Mouse (Mus musculus): Measurements from ENCODE around the gene Kmt5a. TPM values are rescaled to one million over a fixed set of nuclear protein-coding genes. Genes with fewer than 3 reads are reported as not detected.

The Kmt5a gene
- polyA plus RNA-seq, 1 experiment from 2014 or later: 102 TPM

DNA sequence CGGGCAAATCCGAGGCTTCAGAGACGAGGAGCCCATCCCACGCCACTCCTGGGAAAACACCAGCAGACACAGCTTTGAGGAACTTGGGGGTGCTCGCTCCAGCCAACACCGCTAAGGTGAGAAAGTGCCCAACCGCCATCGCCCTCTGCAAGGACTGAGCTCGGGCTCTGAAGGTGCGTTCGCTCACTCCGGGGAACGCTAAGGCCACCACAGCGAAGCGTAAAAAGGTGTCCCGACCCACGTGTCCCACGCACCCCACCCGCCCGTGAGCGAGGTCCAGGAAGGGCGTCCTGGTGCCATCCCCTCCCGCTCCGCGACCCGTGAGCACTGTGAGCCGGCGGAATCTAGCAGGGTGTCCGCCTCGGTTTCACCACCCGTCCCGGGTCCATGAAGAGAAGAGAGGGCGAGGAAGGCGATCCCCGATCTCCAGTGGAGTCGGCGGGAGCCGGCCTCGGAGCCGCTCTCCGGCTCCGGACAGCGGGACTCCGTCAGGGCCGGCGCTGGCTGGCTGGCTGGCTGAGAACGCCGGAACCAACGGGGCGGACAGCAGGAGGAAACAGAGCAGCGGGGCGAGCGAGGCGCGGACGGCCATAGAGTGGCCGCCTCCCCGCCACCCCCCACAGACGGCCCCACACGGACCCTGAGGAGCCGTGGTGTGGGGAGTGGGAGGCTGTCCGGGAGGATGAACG lies 14.9 kb upstream of the Kmt5a start:
- Histone ChIP-seq H3K4me2 (ENCODE audit: low read depth, low read length) (peak overlapping the region; percentile 86), H3K36me3 (replicated peaks; ENCODE audit: control insufficient read depth, insufficient read depth, low read depth, low read length) (no peaks in the 10 kb centered on the region), H3K27me3 (ENCODE audit: control insufficient read depth, insufficient read depth, low read length) (no peaks in the 10 kb centered on the region), H3K27ac (replicated peaks; ENCODE audit: low read depth, low read length) (peak overlapping the region; percentile 54; the same call in 1 of the 2 replicates), H3K9me3 (replicated peaks; ENCODE audit: control insufficient read depth, low read length) (no peaks in the 10 kb centered on the region), H3K4me3 (ENCODE audit: low read depth, low read length) (peak overlapping the region; percentile 98), H3K4me1 (ENCODE audit: control insufficient read depth, insufficient read depth, low read length) (no peaks in the 10 kb centered on the region), H3K9ac (replicated peaks; ENCODE audit: low read length) (peak overlapping the region; percentile 91)
- DNase-seq (ENCODE audit: low spot score) (no peak), ATAC-seq (replicated peaks; ENCODE audit: insufficient number of reproducible peaks, low FRiP score, low TSS enrichment, low read depth) (peak; percentile 70)
- WGBS: under 1% methylated on average over 63 of the region's 63 CpGs

DNA sequence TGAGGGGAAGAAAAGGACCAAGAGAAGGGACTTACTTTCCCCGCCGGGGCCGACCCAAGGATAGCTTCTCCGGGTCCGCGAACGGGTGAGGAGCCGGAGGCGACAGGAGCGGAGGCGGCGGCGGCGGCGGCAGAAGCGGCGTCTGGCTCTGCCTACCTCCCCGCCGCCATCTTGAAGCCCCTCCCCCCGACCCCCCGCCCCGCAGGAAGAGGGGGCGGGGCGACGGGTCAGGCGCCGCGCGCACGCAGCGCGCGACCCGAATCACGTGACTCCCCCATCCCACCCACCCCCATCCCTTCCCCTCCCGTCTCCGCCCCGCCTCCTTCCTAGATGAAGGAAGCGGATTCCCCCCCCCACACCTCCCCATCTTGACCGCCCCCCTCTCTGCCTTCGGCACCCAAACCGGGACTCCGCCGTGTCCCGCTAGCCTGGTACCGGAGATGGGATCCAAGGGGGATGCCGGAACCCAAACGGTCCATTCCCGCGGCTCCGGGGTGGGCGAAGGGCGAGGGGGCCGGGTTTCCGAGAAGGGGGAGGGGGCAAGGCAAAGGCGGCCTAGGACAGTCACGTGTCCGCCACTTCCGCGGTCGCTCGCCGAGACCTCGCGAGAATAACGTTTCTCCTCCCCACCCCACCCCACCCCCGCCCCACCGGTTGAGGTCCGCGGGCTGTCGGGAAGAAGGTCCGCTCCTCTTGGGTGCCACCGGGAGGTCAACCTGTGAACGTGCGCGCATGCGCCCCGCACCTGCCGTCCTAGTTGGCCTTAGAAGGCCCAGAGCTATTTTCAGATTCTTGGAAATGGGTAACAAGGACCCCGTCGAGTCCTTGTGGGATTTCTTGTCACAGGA lies 14.1 kb upstream of the Kmt5a start, which contains the start of gene Sbno1:
Gene Sbno1, minus strand, starts transcription at position 590 of the 848 bp plus-strand sequence.
- Histone ChIP-seq H3K9ac (replicated peaks; ENCODE audit: low read length) (peak within 1 kb of the TSS; percentile 91), H3K27ac (replicated peaks; ENCODE audit: low read depth, low read length) (peak within 1 kb of the TSS; percentile 54; the same call in 1 of the 2 replicates), H3K9me3 (replicated peaks; ENCODE audit: control insufficient read depth, low read length) (no peaks in the 10 kb centered on the region), H3K4me1 (ENCODE audit: control insufficient read depth, insufficient read depth, low read length) (no peaks in the 10 kb centered on the region), H3K27me3 (ENCODE audit: control insufficient read depth, insufficient read depth, low read length) (no peaks in the 10 kb centered on the region), H3K4me2 (ENCODE audit: low read depth, low read length) (peak within 1 kb of the TSS; percentile 86), H3K36me3 (replicated peaks; ENCODE audit: control insufficient read depth, insufficient read depth, low read depth, low read length) (no peaks in the 10 kb centered on the region), H3K4me3 (ENCODE audit: low read depth, low read length) (peak within 1 kb of the TSS; percentile 98)
- peak; percentile 95 for DNase-seq (ENCODE audit: low spot score)
- ATAC-seq (replicated peaks; ENCODE audit: insufficient number of reproducible peaks, low FRiP score, low TSS enrichment, low read depth): peak; percentile 72
- under 1% methylated on average over 53 of the region's 81 CpGs for WGBS

- Histone ChIP-seq H3K27ac (replicated peaks; ENCODE audit: low read depth, low read length) (no peak overlapping the region; the same call in 1 of the 2 replicates), H3K4me2 (ENCODE audit: low read depth, low read length) (no peak overlapping the region; the same call in 1 of the 2 replicates), H3K9me3 (replicated peaks; ENCODE audit: control insufficient read depth, low read length) (no peaks in the 10 kb centered on the region), H3K27me3 (ENCODE audit: control insufficient read depth, insufficient read depth, low read length) (no peaks in the 10 kb centered on the region), H3K36me3 (replicated peaks; ENCODE audit: control insufficient read depth, insufficient read depth, low read depth, low read length) (no peaks in the 10 kb centered on the region), H3K4me1 (ENCODE audit: control insufficient read depth, insufficient read depth, low read length) (no peaks in the 10 kb centered on the region), H3K4me3 (ENCODE audit: low read depth, low read length) (peak overlapping the region; percentile 98), H3K9ac (replicated peaks; ENCODE audit: low read length) (no peak overlapping the region)
- DNase-seq (ENCODE audit: low spot score) (no peak), ATAC-seq (replicated peaks; ENCODE audit: insufficient number of reproducible peaks, low FRiP score, low TSS enrichment, low read depth) (0 out of 2 replicates have a peak, but pooled peaks have one; percentile 15)
- WGBS: 93% methylated on average over 10 of the region's 10 CpGs
Observed at GRCm38 (mm10) chr5:124426475-124427071, 13.2 kb upstream of the Kmt5a start.

GRCm38 (mm10) chr5:124432398-124433012 lies 7.2 kb upstream of the Kmt5a start:
- peak; percentile 73 for DNase-seq (ENCODE audit: low spot score)
- H3K4me1 ChIP-seq (ENCODE audit: control insufficient read depth, insufficient read depth, low read length): no peaks in the 10 kb centered on the region
- no peak for ATAC-seq (replicated peaks; ENCODE audit: insufficient number of reproducible peaks, low FRiP score, low TSS enrichment, low read depth)
- H3K9me3 ChIP-seq (replicated peaks; ENCODE audit: control insufficient read depth, low read length): no peaks in the 10 kb centered on the region
- H3K27me3 ChIP-seq (ENCODE audit: control insufficient read depth, insufficient read depth, low read length): no peaks in the 10 kb centered on the region
- H3K4me2 ChIP-seq (ENCODE audit: low read depth, low read length): no peak overlapping the region
- no peak overlapping the region for H3K9ac ChIP-seq (replicated peaks; ENCODE audit: low read length)
- H3K36me3 ChIP-seq (replicated peaks; ENCODE audit: control insufficient read depth, insufficient read depth, low read depth, low read length): no peaks in the 10 kb centered on the region
- H3K27ac ChIP-seq (replicated peaks; ENCODE audit: low read depth, low read length): no peak overlapping the region
- no peak overlapping the region for H3K4me3 ChIP-seq (ENCODE audit: low read depth, low read length)

- Histone ChIP-seq H3K27ac (replicated peaks; ENCODE audit: low read depth, low read length) (no peak overlapping the region), H3K9me3 (replicated peaks; ENCODE audit: control insufficient read depth, low read length) (no peaks in the 10 kb centered on the region), H3K4me2 (ENCODE audit: low read depth, low read length) (no peak overlapping the region), H3K36me3 (replicated peaks; ENCODE audit: control insufficient read depth, insufficient read depth, low read depth, low read length) (no peaks in the 10 kb centered on the region), H3K4me1 (ENCODE audit: control insufficient read depth, insufficient read depth, low read length) (no peaks in the 10 kb centered on the region), H3K27me3 (ENCODE audit: control insufficient read depth, insufficient read depth, low read length) (no peaks in the 10 kb centered on the region), H3K4me3 (ENCODE audit: low read depth, low read length) (no peak overlapping the region), H3K9ac (replicated peaks; ENCODE audit: low read length) (0 out of 2 replicates have a peak overlapping the region, but pooled peaks have one; percentile 9)
- WGBS: 57% methylated on average over 2 of the region's 2 CpGs
- DNase-seq (ENCODE audit: low spot score): no peak
- ATAC-seq (replicated peaks; ENCODE audit: insufficient number of reproducible peaks, low FRiP score, low TSS enrichment, low read depth): no peak
Observed at GRCm38 (mm10) chr5:124433048-124433447, 6.7 kb upstream of the Kmt5a start.

DNA sequence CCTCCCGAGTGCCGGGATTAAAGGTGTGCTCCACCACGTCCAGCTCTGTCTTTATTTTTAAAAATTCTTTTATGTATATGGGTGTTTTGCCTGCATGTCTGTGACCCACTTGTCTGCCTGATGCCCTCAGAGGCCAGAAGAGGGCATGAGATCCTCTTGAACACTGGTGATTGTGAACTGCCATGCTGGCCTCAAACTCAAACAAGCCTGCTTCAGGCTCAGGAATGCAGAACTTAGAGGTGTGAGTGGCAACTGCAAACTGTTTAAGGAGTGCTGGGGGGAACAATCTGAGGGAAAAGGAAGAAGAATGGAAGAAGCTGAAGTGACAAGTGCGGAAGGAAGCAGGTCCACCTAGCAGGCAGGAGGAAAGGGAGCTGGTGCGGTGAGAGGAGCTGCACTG lies 1.5 kb upstream of the Kmt5a start:
- 93% methylated on average over 5 of the region's 5 CpGs for WGBS
- no peak overlapping the region for H3K27ac ChIP-seq (replicated peaks; ENCODE audit: low read depth, low read length)

DNA sequence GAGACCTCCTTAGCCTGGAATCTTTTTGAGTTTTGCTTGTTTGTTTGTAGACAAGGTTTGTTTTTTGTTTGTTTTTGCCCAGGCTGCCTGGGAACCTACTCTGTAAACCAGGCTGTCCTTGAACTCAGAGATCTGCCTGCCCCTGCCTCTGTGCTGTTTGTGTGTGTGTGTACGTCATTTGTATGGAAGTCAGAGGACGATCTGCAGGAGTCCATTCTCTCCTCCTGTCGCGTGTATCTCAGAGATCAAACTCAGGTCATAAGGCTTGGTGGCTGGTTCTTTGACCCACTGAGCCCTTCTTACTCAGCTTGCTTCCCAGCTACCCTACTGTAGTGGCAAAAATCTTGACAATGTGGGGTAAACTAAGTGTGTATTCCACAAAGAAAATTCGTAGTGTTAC lies 984 bp upstream of the Kmt5a start:
- no peaks in the 10 kb centered on the region for H3K36me3 ChIP-seq (replicated peaks; ENCODE audit: control insufficient read depth, insufficient read depth, low read depth, low read length)
- no peak overlapping the region for H3K27ac ChIP-seq (replicated peaks; ENCODE audit: low read depth, low read length)
- WGBS: 70% methylated on average over 5 of the region's 5 CpGs
- H3K27me3 ChIP-seq (ENCODE audit: control insufficient read depth, insufficient read depth, low read length): no peaks in the 10 kb centered on the region
- no peaks in the 10 kb centered on the region for H3K4me1 ChIP-seq (ENCODE audit: control insufficient read depth, insufficient read depth, low read length)
- H3K4me3 ChIP-seq (ENCODE audit: low read depth, low read length): no peak overlapping the region
- ATAC-seq (replicated peaks; ENCODE audit: insufficient number of reproducible peaks, low FRiP score, low TSS enrichment, low read depth): no peak
- peak overlapping the region; percentile 33 for H3K4me2 ChIP-seq (ENCODE audit: low read depth, low read length)
- H3K9me3 ChIP-seq (replicated peaks; ENCODE audit: control insufficient read depth, low read length): no peaks in the 10 kb centered on the region
- H3K9ac ChIP-seq (replicated peaks; ENCODE audit: low read length): no peak overlapping the region
- no peak for DNase-seq (ENCODE audit: low spot score)

More for the DNA sequence above, 1.5 kb upstream of the Kmt5a start:
- H3K27me3 ChIP-seq (ENCODE audit: control insufficient read depth, insufficient read depth, low read length): no peaks in the 10 kb centered on the region
- H3K9me3 ChIP-seq (replicated peaks; ENCODE audit: control insufficient read depth, low read length): no peaks in the 10 kb centered on the region
- no peaks in the 10 kb centered on the region for H3K4me1 ChIP-seq (ENCODE audit: control insufficient read depth, insufficient read depth, low read length)
- no peaks in the 10 kb centered on the region for H3K36me3 ChIP-seq (replicated peaks; ENCODE audit: control insufficient read depth, insufficient read depth, low read depth, low read length)
- H3K9ac ChIP-seq (replicated peaks; ENCODE audit: low read length): no peak overlapping the region
- no peak overlapping the region for H3K4me2 ChIP-seq (ENCODE audit: low read depth, low read length)
- ATAC-seq (replicated peaks; ENCODE audit: insufficient number of reproducible peaks, low FRiP score, low TSS enrichment, low read depth) (no peak), DNase-seq (ENCODE audit: low spot score) (no peak)
- no peak overlapping the region for H3K4me3 ChIP-seq (ENCODE audit: low read depth, low read length)
